Mouse (Mus musculus) E14TG2a.4 (cell line): ENCODE measurements around the gene Stk16.

ENCODE experiments used
- H3K27me3 ChIP-seq: 2 replicates; pipeline ENCODE4 v1.6.1; 2014; ENCODE audit warnings: low read length, control low read depth; ENCODE audit not compliant: insufficient read depth
- H3K36me3 ChIP-seq: 2 replicates; pipeline ENCODE4 v1.6.1; 2014; ENCODE audit warnings: low read length, control low read depth; ENCODE audit not compliant: insufficient read depth
- H3K4me1 ChIP-seq: replicated peaks from 2 replicates; pipeline ENCODE4 v1.6.1; 2014; ENCODE audit warnings: low read depth, low read length, control low read depth
- H3K4me3 ChIP-seq: replicated peaks from 2 replicates; pipeline ENCODE4 v1.5.1; 2014; ENCODE audit warnings: mild to moderate bottlenecking, low read length
- H3K9me3 ChIP-seq: 2 replicates; pipeline ENCODE4 v1.6.1; 2014; ENCODE audit warnings: low read length, control low read depth
- CTCF ChIP-seq: conservative IDR thresholded peaks from 2 replicates; pipeline ENCODE4 v1.5.1; 2014; ENCODE audit warnings: low read length
- NANOG ChIP-seq: IDR thresholded peaks from 2 replicates; pipeline ENCODE4 v1.6.1; 2014; ENCODE audit warnings: borderline replicate concordance, low read length, mixed read lengths
- POU5F1 ChIP-seq: IDR thresholded peaks from 2 replicates; pipeline ENCODE4 v1.6.1; 2014; ENCODE audit warnings: low read length, borderline replicate concordance

Stk16 gene

DNA sequence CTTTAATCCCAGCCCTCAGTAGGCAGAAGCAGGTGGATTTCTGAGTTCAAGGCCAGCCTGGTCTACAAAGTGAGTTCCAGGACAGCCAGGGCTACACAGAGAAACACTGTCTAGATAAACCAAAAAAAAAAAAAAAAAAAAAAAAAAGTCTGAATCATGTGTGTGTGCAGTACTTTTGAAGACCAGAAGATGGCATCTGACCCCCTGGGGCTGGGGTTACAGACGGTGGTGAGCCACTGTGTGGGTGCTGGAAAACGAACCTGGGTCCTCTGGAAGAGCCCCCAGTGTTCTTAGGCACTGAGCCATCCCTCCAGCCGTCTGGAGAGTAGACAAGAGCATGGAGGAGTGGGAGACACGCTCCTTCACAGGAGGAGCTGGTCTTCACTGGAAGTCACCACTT is 28.5 kb upstream of the Stk16 start:
- no peaks in the 10 kb centered on the region for H3K27me3 ChIP-seq
- no peaks in the 10 kb centered on the region for H3K9me3 ChIP-seq
- no peak for TF ChIP-seq NANOG
- TF ChIP-seq CTCF, result peak; percentile 27; the same call in 1 of the 2 replicates
- TF ChIP-seq POU5F1, result no peak
- H3K4me1 ChIP-seq, result peaks cover 59% of the 10 kb centered on the region
- H3K4me3 ChIP-seq, result no peak overlapping the region
- peaks cover 64% of the 10 kb centered on the region for H3K36me3 ChIP-seq

DNA sequence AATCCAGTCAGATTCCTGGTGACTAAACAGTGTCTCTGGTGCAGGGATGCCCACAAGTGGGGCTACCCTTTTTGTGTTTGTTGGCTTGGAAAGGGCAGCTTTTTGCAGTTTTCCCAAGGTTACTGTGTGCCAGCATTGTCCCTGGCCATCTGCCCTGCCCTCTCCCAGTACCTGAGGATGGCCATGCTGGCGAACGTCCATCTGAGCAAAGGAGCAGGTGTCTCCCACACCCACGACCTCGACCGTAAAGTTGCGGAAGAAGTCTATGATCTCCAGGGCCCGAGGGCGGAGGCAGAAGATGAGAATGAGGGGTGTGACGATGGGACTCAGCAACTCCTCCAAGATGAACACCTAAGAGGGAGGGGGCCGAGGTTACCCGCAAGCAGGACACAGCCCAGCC is 25.1 kb upstream of the Stk16 start:
- Histone ChIP-seq H3K4me1 (peaks cover 48% of the 10 kb centered on the region), H3K36me3 (peaks cover 54% of the 10 kb centered on the region), H3K4me3 (peak overlapping the region; percentile 64), H3K27me3 (no peaks in the 10 kb centered on the region), H3K9me3 (no peaks in the 10 kb centered on the region)
- TF ChIP-seq POU5F1 (no peak), NANOG (no peak), CTCF (no peak)

DNA sequence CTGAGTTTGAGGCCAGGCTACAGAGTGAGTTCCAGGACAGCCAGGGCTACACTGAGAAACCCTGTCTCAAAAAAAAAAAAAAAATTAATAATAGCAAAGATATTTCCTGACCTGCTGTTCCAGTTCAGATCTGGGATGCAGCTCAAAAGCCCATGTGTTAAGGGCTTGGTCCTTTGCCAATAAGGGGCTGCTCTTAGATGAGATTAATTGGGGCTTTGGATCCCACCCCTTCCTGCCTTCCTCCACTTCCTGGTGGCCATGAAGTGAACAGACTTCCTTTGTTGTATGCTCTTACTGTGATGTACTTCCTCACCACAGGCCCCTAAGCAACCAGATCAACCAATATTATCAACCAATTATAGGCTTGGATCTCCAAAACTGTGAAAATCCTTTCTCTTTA is 23.5 kb upstream of the Stk16 start:
- TF ChIP-seq NANOG (no peak), CTCF (no peak), POU5F1 (no peak)
- Histone ChIP-seq H3K9me3 (no peaks in the 10 kb centered on the region), H3K27me3 (no peaks in the 10 kb centered on the region), H3K4me1 (peaks cover 43% of the 10 kb centered on the region), H3K36me3 (peaks cover 46% of the 10 kb centered on the region), H3K4me3 (no peak overlapping the region)

DNA sequence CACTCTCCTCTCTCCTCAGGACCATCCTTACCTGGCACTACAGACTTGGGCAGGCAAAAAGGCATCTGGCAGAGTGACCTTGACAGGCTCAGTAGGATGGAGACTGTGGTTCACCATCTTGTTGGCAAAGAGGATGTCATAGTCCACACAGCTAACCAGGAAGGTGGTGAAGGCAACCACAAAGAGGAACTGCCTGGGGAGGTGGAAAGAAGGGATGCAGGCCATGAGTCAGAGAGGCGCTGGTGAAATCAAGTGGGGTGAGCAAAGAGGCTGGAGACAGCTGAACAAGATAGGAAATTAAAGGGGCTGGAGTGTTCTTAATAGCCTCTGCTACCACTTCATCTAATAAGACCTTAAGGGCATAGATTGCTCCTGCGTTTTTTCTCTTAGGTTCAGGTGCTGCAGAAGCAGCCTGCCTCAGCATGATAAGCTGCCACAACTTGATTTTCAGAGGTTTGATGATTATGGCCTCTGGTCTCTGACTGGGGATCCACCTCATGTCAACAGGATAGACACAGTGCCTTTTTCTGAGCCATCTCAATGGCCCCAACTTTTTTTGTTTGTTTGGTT is 22.6 kb upstream of the Stk16 start:
- Histone ChIP-seq H3K27me3 (no peaks in the 10 kb centered on the region), H3K36me3 (peaks cover 38% of the 10 kb centered on the region), H3K9me3 (no peaks in the 10 kb centered on the region), H3K4me1 (peaks cover 40% of the 10 kb centered on the region), H3K4me3 (no peak overlapping the region)
- no peak for TF ChIP-seq CTCF
- no peak for TF ChIP-seq POU5F1
- no peak for TF ChIP-seq NANOG

DNA sequence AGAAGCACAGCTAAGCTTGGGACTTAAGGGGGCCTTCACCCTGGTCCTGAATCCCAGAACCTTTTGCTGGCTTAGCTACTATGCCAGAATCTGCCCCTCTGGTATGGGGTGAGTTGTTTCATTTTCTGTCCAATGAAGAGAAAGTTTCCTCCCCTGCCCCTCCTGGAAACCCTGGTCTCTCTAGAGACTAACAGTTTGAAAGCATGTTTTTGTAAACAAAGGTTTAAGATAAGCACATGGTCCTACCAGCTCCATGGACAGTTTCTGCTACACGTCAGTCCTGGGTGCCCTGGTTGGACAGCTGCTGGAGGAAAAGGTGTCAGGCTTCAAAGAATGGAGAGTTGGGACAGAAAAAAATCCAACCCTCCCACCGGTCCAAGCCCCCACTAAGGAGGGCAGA is 20.1 kb upstream of the Stk16 start:
- Histone ChIP-seq H3K36me3 (peaks cover 37% of the 10 kb centered on the region), H3K4me3 (peak overlapping the region; percentile 90), H3K27me3 (no peaks in the 10 kb centered on the region), H3K9me3 (no peaks in the 10 kb centered on the region), H3K4me1 (peaks cover 34% of the 10 kb centered on the region)
- no peak for TF ChIP-seq NANOG
- no peak for TF ChIP-seq CTCF
- no peak for TF ChIP-seq POU5F1

DNA sequence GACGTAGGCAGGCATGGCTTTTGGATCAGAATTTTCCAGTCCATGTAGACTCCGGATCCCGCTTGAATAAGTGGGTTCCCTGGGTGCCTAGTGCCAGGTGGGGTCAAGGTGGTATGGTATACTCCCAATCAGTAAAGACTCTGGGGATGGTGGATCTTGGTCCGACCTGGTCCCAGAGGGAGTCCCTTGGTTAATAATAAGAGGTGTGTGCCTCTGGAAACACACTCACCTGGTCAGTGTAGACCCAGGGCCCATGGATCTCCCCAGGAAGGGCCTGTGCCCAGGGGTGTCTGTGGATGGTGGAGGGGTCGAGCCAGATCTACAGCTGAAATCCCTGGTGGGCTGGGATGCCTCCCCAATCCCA is 19.4 kb upstream of the Stk16 start:
- no peaks in the 10 kb centered on the region for H3K27me3 ChIP-seq
- no peaks in the 10 kb centered on the region for H3K9me3 ChIP-seq
- H3K4me3 ChIP-seq, result peak overlapping the region; percentile 90
- H3K4me1 ChIP-seq, result peaks cover 27% of the 10 kb centered on the region
- TF ChIP-seq CTCF (no peak), POU5F1 (no peak), NANOG (no peak)
- H3K36me3 ChIP-seq, result peaks cover 38% of the 10 kb centered on the region

DNA sequence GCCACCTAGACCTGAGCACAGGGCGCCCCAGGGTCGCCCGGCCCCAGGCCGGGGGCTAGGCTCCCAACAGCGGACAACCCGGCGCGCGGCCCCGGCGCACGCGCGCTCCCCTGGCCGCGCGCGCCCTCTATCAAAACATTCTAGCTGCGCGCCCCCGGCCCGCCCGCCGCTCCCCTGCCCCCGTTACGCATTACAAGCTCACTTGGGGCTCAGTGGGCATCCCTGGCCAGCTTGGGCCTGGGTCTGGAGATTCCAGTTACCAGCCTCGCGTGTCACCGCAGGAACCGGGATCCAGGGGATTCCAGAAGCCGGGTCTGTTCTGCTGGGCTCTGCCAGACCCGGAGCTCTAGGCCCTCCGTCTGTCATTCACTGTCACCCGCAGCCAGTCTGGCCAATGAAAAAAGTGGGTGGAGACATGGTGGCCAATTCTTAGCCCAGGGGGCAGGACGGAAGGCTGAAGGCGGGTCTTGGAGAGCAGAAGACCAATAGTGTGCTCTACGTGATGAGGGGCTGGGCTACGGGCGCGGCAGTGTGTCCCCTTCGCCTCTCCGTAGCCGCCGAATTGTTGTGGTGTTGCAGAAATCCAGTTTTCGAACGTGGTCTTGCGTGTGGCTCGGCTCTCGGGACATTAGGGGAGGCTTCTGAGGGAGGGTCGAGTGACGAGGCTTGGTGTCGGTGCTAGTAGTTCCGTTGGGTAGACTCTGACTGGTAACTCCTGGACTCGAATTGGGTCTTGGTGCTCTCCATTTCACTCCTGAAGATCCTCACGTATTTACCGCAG is 18.8 kb upstream of the Stk16 start, which contains the start of the genes Ankzf1 and Atg9a:
Ankzf1 (plus strand) TSS at position 530 of the 781 bp plus-strand sequence.
Atg9a (minus strand) TSS at position 575 of the 781 bp plus-strand sequence.
- TF ChIP-seq NANOG (no peak), CTCF (no peak), POU5F1 (no peak)
- H3K4me3 ChIP-seq, result peak within 1 kb of the TSS; percentile 90
- H3K4me1 ChIP-seq, result peaks cover 21% of the 10 kb centered on the region
- peaks cover 38% of the 10 kb centered on the region for H3K36me3 ChIP-seq
- no peaks in the 10 kb centered on the region for H3K27me3 ChIP-seq
- no peaks in the 10 kb centered on the region for H3K9me3 ChIP-seq

DNA sequence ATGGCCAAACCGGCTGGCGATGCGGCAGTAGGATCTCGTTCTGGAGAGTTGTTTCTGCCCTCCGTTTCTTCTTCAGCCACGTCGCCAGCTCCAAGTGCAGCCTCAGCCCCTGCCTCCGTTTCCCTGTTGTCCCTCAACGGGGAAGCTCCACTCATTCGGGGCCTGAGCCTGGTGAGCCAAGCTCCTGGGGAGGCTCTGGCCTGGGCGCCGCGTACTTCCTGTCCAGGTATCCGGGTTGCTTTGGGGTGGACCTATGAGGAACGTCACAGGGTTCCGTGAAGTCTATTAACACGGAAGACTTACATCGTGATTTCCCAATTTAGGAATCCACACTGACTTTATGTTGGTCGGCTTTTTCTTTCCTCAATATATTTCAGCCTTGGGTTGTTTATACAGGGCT is 18.2 kb upstream of the Stk16 start:
- Histone ChIP-seq H3K4me3 (peak overlapping the region; percentile 90), H3K36me3 (peaks cover 43% of the 10 kb centered on the region), H3K4me1 (peaks cover 20% of the 10 kb centered on the region), H3K27me3 (no peaks in the 10 kb centered on the region), H3K9me3 (no peaks in the 10 kb centered on the region)
- TF ChIP-seq NANOG, result no peak
- no peak for TF ChIP-seq CTCF
- no peak for TF ChIP-seq POU5F1

DNA sequence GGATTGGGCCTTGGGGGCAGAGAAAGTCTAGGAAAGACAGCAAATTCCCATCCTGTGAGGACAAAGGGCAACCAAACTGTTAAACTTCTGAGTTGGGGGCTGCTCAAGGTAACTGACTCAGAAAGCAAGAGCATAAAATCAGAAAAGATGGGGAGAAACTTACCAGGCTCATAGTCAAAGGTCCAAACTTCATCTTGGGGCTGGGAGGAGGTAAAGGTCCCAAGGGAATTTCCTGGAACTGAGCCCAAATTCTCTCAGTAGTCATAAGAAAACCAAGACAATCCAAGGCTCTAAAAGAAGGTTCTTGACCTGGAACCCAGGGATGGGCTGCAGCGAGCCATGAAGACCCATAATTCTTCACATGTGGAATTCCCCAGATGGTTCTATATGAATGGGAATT is 9.4 kb upstream of the Stk16 start:
- H3K4me1 ChIP-seq, result peaks cover 21% of the 10 kb centered on the region
- TF ChIP-seq CTCF (no peak), POU5F1 (no peak), NANOG (no peak)
- H3K4me3 ChIP-seq, result no peak overlapping the region
- H3K27me3 ChIP-seq, result no peaks in the 10 kb centered on the region
- H3K36me3 ChIP-seq, result peaks cover 49% of the 10 kb centered on the region
- H3K9me3 ChIP-seq, result no peaks in the 10 kb centered on the region
